Comparison of ENCODE assay signal across 8 mouse cellular contexts in genomic region chr19:33380386-33380785, GRCm38 (mm10). TPM values are rescaled to one million over a fixed set of nuclear protein-coding genes. Genes with fewer than 3 reads are reported as not detected.
A peak's percentile ranks its signal among the peaks of the same experiment; 100 is the strongest.
DNase-seq lines count a peak whose midpoint lies in the region; ATAC-seq and TF ChIP-seq lines count a peak whose summit lies in the region.

No protein-coding gene starts in this region.

- no peak overlapping the region for H3K27ac ChIP-seq in intestine, postnatal 0 days (ENCODE audit: low read depth, low read length)
- no peak overlapping the region for H3K27ac ChIP-seq in intestine, embryonic 16.5 days (ENCODE audit: low read length)

- no peak for ATAC-seq in intestine, postnatal 0 days
- ATAC-seq in intestine, embryonic 16.5 days: no peak

- H3K4me3 ChIP-seq in intestine, postnatal 0 days (ENCODE audit: low read depth, low read length): no peak overlapping the region
- no peak overlapping the region for H3K4me3 ChIP-seq in intestine, embryonic 16.5 days (ENCODE audit: low read length)

- H3K36me3 ChIP-seq in intestine, postnatal 0 days (ENCODE audit: control insufficient read depth, insufficient read depth): no peaks in the 10 kb centered on the region
- H3K36me3 ChIP-seq in intestine, embryonic 16.5 days (ENCODE audit: control insufficient read depth, insufficient read depth, low read length): no peaks in the 10 kb centered on the region

- DNase-seq in CD4-positive, CD25-positive, alpha-beta regulatory T cell, adult 2 months (ENCODE audit: low read depth, low spot score): peak; percentile 64
- DNase-seq in brain, embryonic 18.5 days (ENCODE audit: low read depth, low spot score): peak; percentile 51
- peak; percentile 22 for DNase-seq in large intestine, adult 2 months (ENCODE audit: low read depth, low spot score)
- no peak for DNase-seq in ovary, postnatal 14 days (ENCODE audit: low spot score)
- no peak for DNase-seq in thymus, adult 18-20 months
- DNase-seq in layer of hippocampus, postnatal 10 days (ENCODE audit: low spot score in 2 of 2): no peak

- no peaks in the 10 kb centered on the region for H3K27me3 ChIP-seq in intestine, postnatal 0 days (replicated peaks; ENCODE audit: control insufficient read depth, insufficient read depth, low read length)
- no peaks in the 10 kb centered on the region for H3K27me3 ChIP-seq in intestine, embryonic 16.5 days (replicated peaks; ENCODE audit: control insufficient read depth, insufficient read depth, low read length)

- TF ChIP-seq CTCF in intestine, postnatal 0 days (IDR thresholded peaks at IDR 0.05; ENCODE audit: low read depth): peak; percentile 68

- H3K9me3 ChIP-seq in intestine, postnatal 0 days (ENCODE audit: control insufficient read depth): no peaks in the 10 kb centered on the region
- H3K9me3 ChIP-seq in intestine, embryonic 16.5 days (ENCODE audit: control insufficient read depth, low read length): no peaks in the 10 kb centered on the region

- 6% methylated on average over 3 of the region's 3 CpGs for WGBS in intestine, postnatal 0 days
- WGBS in intestine, embryonic 16.5 days: 7% methylated on average over 3 of the region's 3 CpGs
- WGBS in large intestine, adult 2 months: 4% methylated on average over 3 of the region's 3 CpGs

- H3K9ac ChIP-seq in intestine, postnatal 0 days (ENCODE audit: low read depth, low read length): no peak overlapping the region
- H3K9ac ChIP-seq in intestine, embryonic 16.5 days (ENCODE audit: low read depth, low read length): no peak overlapping the region

- no peak overlapping the region for H3K4me2 ChIP-seq in intestine, postnatal 0 days (replicated peaks; ENCODE audit: low read depth)
- no peak overlapping the region for H3K4me2 ChIP-seq in intestine, embryonic 16.5 days (ENCODE audit: low read depth, low read length)

- no peaks in the 10 kb centered on the region for H3K4me1 ChIP-seq in intestine, postnatal 0 days (replicated peaks; ENCODE audit: control insufficient read depth, insufficient read depth, low read length)
- no peaks in the 10 kb centered on the region for H3K4me1 ChIP-seq in intestine, embryonic 16.5 days (ENCODE audit: control insufficient read depth, insufficient read depth, low read length)

RNA-seq across cellular contexts. Expression of gene Rnls, which starts 11.7 kb away (rescaled TPM):
- polyA plus RNA-seq in intestine, postnatal 0 days (2015; fragmentation: Nextera tagmentation; extraction: Ambion mirVana): 8.3 and 8.8 TPM in 2 replicates
- 7.7 and 8.4 TPM in 2 replicates for polyA plus RNA-seq in intestine, embryonic 16.5 days (2015; fragmentation: Nextera tagmentation; extraction: Ambion mirVana)
- 0.71 and 1.8 TPM in 2 replicates for polyA plus RNA-seq in large intestine, adult 2 months (2012; rRNA removed)
- 1 to 10 TPM; 1.6 to 1.7 TPM for total RNA-seq in layer of hippocampus, postnatal 10 days (2021)

Comparison
In these comparisons a context has a peak if more than half of its experiments do, and no peak if none do; other contexts are left out.
1. DNase-seq: peak in CD4-positive, CD25-positive, alpha-beta regulatory T cell, adult 2 months (single experiment), brain, embryonic 18.5 days (single experiment) and large intestine, adult 2 months (single experiment); none in ovary, postnatal 14 days (single experiment), thymus, adult 18-20 months (0 of 2) and layer of hippocampus, postnatal 10 days (0 of 2).